Mouse (Mus musculus) CD4-positive helper T cell, adult 2 months (primary cell): ENCODE data around the gene Gm45208.
A peak's percentile ranks its signal among the peaks of the same experiment; 100 is the strongest.

ENCODE experiments used
- DNase-seq: peaks from one replicate; pipeline ENCODE4 v3.0.0-alpha.2; 2012; ENCODE audit warnings: low read depth, missing footprints, low spot score

Gm45208 gene

GRCm38 (mm10) chrX:7727176-7727575, 5.1 kb downstream of the Gm45208 start:
- DNase-seq: no peak

- peak; percentile 85 for DNase-seq
These were observed 6.3 kb downstream of the Gm45208 start, which contains the start of gene Praf2 for GRCm38 (mm10) chrX:7728215-7728921. Praf2 (plus strand) TSS chrX:7728439.

- DNase-seq: no peak
These were observed 6.8 kb downstream of the Gm45208 start for GRCm38 (mm10) chrX:7728922-7729265.

GRCm38 (mm10) chrX:7733571-7734156, 11.6 kb downstream of the Gm45208 start:
- DNase-seq: peak; percentile 76

GRCm38 (mm10) chrX:7739336-7740081, 17.5 kb downstream of the Gm45208 start:
- no peak for DNase-seq

GRCm38 (mm10) chrX:7740082-7740819, 18.2 kb downstream of the Gm45208 start:
- DNase-seq: no peak

GRCm38 (mm10) chrX:7741103-7741502, 19.1 kb downstream of the Gm45208 start:
- DNase-seq: no peak

GRCm38 (mm10) chrX:7743470-7743869, 21.4 kb downstream of the Gm45208 start:
- DNase-seq: no peak

GRCm38 (mm10) chrX:7744940-7745339, 22.9 kb downstream of the Gm45208 start:
- no peak for DNase-seq

- no peak for DNase-seq
These were observed 23.4 kb downstream of the Gm45208 start for GRCm38 (mm10) chrX:7745429-7745828.

- no peak for DNase-seq
These were observed 28.5 kb downstream of the Gm45208 start, which contains the start of gene Ccdc120 for GRCm38 (mm10) chrX:7750432-7751116. Ccdc120 (minus strand) TSS chrX:7750905.

- DNase-seq: peak; percentile 10
These were observed 31.6 kb downstream of the Gm45208 start for GRCm38 (mm10) chrX:7753627-7754026.

- DNase-seq: peak; percentile 94
These were observed 40.3 kb downstream of the Gm45208 start, which contains the start of gene Tfe3 for GRCm38 (mm10) chrX:7762137-7762920. Tfe3 (plus strand) TSS chrX:7762560.

GRCm38 (mm10) chrX:7762921-7763197, 40.8 kb downstream of the Gm45208 start:
- DNase-seq: no peak

- peak; percentile 37 for DNase-seq
These were observed 41.8 kb downstream of the Gm45208 start for GRCm38 (mm10) chrX:7763631-7764393.

GRCm38 (mm10) chrX:7764657-7765280, 42.7 kb downstream of the Gm45208 start:
- peak; percentile 5 for DNase-seq

GRCm38 (mm10) chrX:7765281-7765670, 43.2 kb downstream of the Gm45208 start:
- DNase-seq: no peak

- no peak for DNase-seq
These were observed 43.7 kb downstream of the Gm45208 start for GRCm38 (mm10) chrX:7765764-7766163.

GRCm38 (mm10) chrX:7769302-7770017, 47.4 kb downstream of the Gm45208 start:
- DNase-seq: no peak
